Mouse (Mus musculus) splenic B cell, adult 2 months (primary cell): ENCODE data around the gene Olfr412.

ENCODE experiments used
- DNase-seq: peaks from one replicate; pipeline ENCODE4 v3.0.0-alpha.2; 2011; ENCODE audit warnings: low read depth, low spot score
- H3K27me3 ChIP-seq: 2 replicates; pipeline ENCODE4 v1.6.1; 2012; ENCODE audit warnings: mild to moderate bottlenecking, low read length, moderate library complexity, mixed read lengths; ENCODE audit not compliant: control insufficient read depth, poor library complexity, insufficient read depth, severe bottlenecking
- H3K36me3 ChIP-seq: 2 replicates; pipeline ENCODE4 v1.6.1; 2012; ENCODE audit warnings: mild to moderate bottlenecking, low read length, moderate library complexity, mixed read lengths; ENCODE audit not compliant: control insufficient read depth, poor library complexity, insufficient read depth, severe bottlenecking

The Olfr412 gene

GRCm38 (mm10) chr11:74404216-74404615 is 42.3 kb downstream of the Olfr412 start:
- Histone ChIP-seq H3K36me3 (no peaks in the 10 kb centered on the region), H3K27me3 (no peaks in the 10 kb centered on the region; the same call in 1 of the 2 replicates)
- DNase-seq: no peak

GRCm38 (mm10) chr11:74405201-74405600 is 43.3 kb downstream of the Olfr412 start:
- DNase-seq: no peak
- no peaks in the 10 kb centered on the region for H3K36me3 ChIP-seq
- no peaks in the 10 kb centered on the region; the same call in 1 of the 2 replicates for H3K27me3 ChIP-seq

GRCm38 (mm10) chr11:74408587-74409446 is 46.9 kb downstream of the Olfr412 start:
- H3K36me3 ChIP-seq: no peaks in the 10 kb centered on the region
- no peak for DNase-seq
- H3K27me3 ChIP-seq: no peaks in the 10 kb centered on the region; the same call in 1 of the 2 replicates

- no peak for DNase-seq
Observed at GRCm38 (mm10) chr11:74409447-74409754, 47.5 kb downstream of the Olfr412 start.

GRCm38 (mm10) chr11:74409757-74410174 is 47.9 kb downstream of the Olfr412 start:
- no peaks in the 10 kb centered on the region; the same call in 1 of the 2 replicates for H3K27me3 ChIP-seq
- no peak for DNase-seq
- H3K36me3 ChIP-seq: no peaks in the 10 kb centered on the region

More at GRCm38 (mm10) chr11:74409447-74409754, 47.5 kb downstream of the Olfr412 start:
- Histone ChIP-seq H3K27me3 (no peaks in the 10 kb centered on the region; the same call in 1 of the 2 replicates), H3K36me3 (no peaks in the 10 kb centered on the region)

- no peak for DNase-seq
- no peaks in the 10 kb centered on the region for H3K36me3 ChIP-seq
- no peaks in the 10 kb centered on the region for H3K27me3 ChIP-seq
Observed at GRCm38 (mm10) chr11:74411943-74412342, 50.1 kb downstream of the Olfr412 start.

GRCm38 (mm10) chr11:74412462-74412861 is 50.6 kb downstream of the Olfr412 start:
- H3K36me3 ChIP-seq: no peaks in the 10 kb centered on the region
- H3K27me3 ChIP-seq: no peaks in the 10 kb centered on the region
- no peak for DNase-seq

- no peaks in the 10 kb centered on the region for H3K27me3 ChIP-seq
- no peaks in the 10 kb centered on the region for H3K36me3 ChIP-seq
Observed at GRCm38 (mm10) chr11:74413449-74413972, 51.6 kb downstream of the Olfr412 start.

GRCm38 (mm10) chr11:74414112-74414511 is 52.2 kb downstream of the Olfr412 start:
- Histone ChIP-seq H3K36me3 (no peaks in the 10 kb centered on the region), H3K27me3 (no peaks in the 10 kb centered on the region)
- no peak for DNase-seq

More at GRCm38 (mm10) chr11:74413449-74413972, 51.6 kb downstream of the Olfr412 start:
- DNase-seq: no peak

- no peaks in the 10 kb centered on the region for H3K27me3 ChIP-seq
- no peaks in the 10 kb centered on the region for H3K36me3 ChIP-seq
- no peak for DNase-seq
Observed at GRCm38 (mm10) chr11:74415736-74416135, 53.9 kb downstream of the Olfr412 start.
